Mouse (Mus musculus) lung, postnatal 0 days (tissue): ENCODE data around the gene Ccnt1.

ENCODE experiments used
- CTCF ChIP-seq: IDR thresholded peaks from 2 replicates; pipeline ENCODE4 v1.5.1; 2016; ENCODE audit warnings: antibody characterized with exemption, mild to moderate bottlenecking
- EP300 ChIP-seq: IDR thresholded peaks from 2 replicates; pipeline ENCODE4 v1.6.1; 2016; ENCODE audit warnings: antibody characterized with exemption, mild to moderate bottlenecking, control low read depth

DNA sequence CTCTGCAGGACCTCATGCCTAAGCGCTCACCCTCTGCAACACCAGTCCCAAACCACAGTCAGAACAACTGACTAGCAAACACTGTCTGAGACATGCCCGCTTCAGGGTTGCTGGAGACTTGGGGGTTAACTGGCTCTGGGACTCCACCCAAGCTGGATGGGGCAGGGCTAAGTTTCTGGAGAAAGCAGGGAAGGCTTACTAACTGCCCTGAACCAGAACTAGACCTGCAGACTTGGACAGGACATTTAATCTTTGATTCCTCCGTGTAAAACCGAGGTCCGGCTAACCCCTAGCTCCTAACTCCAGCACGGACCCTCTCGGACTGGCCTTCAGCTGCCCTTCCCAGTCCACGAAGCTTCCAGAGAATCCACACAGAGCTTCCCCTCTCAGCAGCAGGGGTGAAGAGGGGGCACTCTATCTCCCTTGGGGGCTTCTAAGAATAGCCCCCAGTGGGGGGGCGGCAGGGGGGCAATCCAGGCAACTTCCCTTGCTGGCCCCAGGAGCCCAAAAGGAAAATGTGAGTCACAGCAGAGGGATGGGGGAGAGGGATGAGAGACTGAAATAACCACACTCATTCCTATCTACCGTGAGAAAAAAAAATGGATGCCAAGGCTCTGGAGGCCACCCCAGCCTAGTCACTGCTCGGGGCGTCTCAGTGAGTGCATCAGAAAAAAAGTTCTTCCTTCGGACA is 31.6 kb upstream of the Ccnt1 start:
- TF ChIP-seq EP300 = no peak
- no peak for TF ChIP-seq CTCF
